Mouse (Mus musculus) kidney, adult 2 months (tissue): ENCODE data around the gene Dnah12.

Experiments
- CTCF ChIP-seq: fragments of 200-500 bp; conservative IDR thresholded peaks from 2 replicates; pipeline ENCODE4 v1.5.1; 2011; ENCODE audit warnings: low read depth, mild to moderate bottlenecking, control low read depth, low read length, moderate library complexity, mixed read lengths; ENCODE audit not compliant: insufficient read depth, insufficient read length
- POLR2A ChIP-seq: fragments of 200-500 bp; IDR thresholded peaks from one replicate; pipeline ENCODE4 v1.6.1; 2011; ENCODE audit warnings: low read depth, low read length, control low read depth

GRCm38 (mm10) chr14:26919310-26919709 lies 226.2 kb downstream of the Dnah12 start:
- TF ChIP-seq POLR2A: no peak
- no peak for TF ChIP-seq CTCF
